Mouse (Mus musculus) C2C12 (cell line): ENCODE results near the gene Tppp. TPM values are rescaled to one million over a fixed set of nuclear protein-coding genes. Genes with fewer than 3 reads are reported as not detected.

Experiments
- H3K27me3 ChIP-seq: one replicate; pipeline ENCODE4 v1.6.1; 2011; ENCODE audit not compliant: control insufficient read depth, insufficient read depth, insufficient read length
- H3K36me3 ChIP-seq: one replicate; pipeline ENCODE4 v1.6.1; 2011; ENCODE audit not compliant: control insufficient read depth, insufficient read depth
- H3K4me3 ChIP-seq: one replicate; pipeline ENCODE4 v1.5.1; 2011; ENCODE audit warnings: mild to moderate bottlenecking, control low read depth; ENCODE audit not compliant: poor library complexity, insufficient read depth, severe bottlenecking
- H3K79me2 ChIP-seq: one replicate; pipeline ENCODE4 v1.6.1; 2011; ENCODE audit not compliant: control insufficient read depth, insufficient read depth
- H3K79me3 ChIP-seq: one replicate; pipeline ENCODE4 v1.6.1; 2011; ENCODE audit warnings: low read depth, control low read depth
- H3ac ChIP-seq: one replicate; pipeline ENCODE3; 2011; ENCODE audit warnings: low read depth; ENCODE audit not compliant: control insufficient read depth, insufficient read length
- CEBPB ChIP-seq: IDR thresholded peaks from one replicate; pipeline ENCODE4 v1.6.1; 2011; ENCODE audit warnings: low read depth, mild to moderate bottlenecking, control low read depth, moderate library complexity
- CTCF ChIP-seq: IDR thresholded peaks from one replicate; pipeline ENCODE4 v1.5.1; 2011; ENCODE audit not compliant: control insufficient read depth, insufficient read depth, insufficient read length
- FOSL1 ChIP-seq: IDR thresholded peaks from one replicate; pipeline ENCODE4 v1.8.0; 2011; ENCODE audit warnings: mild to moderate bottlenecking, low read length; ENCODE audit not compliant: poor library complexity, insufficient read depth, severe bottlenecking
- MAX ChIP-seq: IDR thresholded peaks from one replicate; pipeline ENCODE4 v1.6.1; 2011; ENCODE audit warnings: mild to moderate bottlenecking, control low read depth
- MYOD1 ChIP-seq: IDR thresholded peaks from one replicate; pipeline ENCODE4 v1.6.1; 2011; ENCODE audit warnings: low read depth; ENCODE audit not compliant: control insufficient read depth, insufficient read length
- MYOG ChIP-seq: IDR thresholded peaks from one replicate; pipeline ENCODE4 v1.6.1; 2011; ENCODE audit not compliant: control insufficient read depth, insufficient read length; ENCODE audit errors: extremely low read depth
- USF1 ChIP-seq: IDR thresholded peaks from one replicate; pipeline ENCODE4 v1.6.1; 2011; ENCODE audit warnings: low read depth, mild to moderate bottlenecking, control low read depth, moderate library complexity
- polyA plus RNA-seq: library from polyadenylated mRNA; unstranded; fragments of >200 nt; fragmentation: generic; extraction: Trizol; gene quantifications from one replicate; pipeline ENCODE4 v1.2.1, GENCODE M21; 2012; ENCODE audit warnings: missing spikeins

Gene Tppp
- polyA plus RNA-seq, 1 experiment: 0.02 TPM

DNA sequence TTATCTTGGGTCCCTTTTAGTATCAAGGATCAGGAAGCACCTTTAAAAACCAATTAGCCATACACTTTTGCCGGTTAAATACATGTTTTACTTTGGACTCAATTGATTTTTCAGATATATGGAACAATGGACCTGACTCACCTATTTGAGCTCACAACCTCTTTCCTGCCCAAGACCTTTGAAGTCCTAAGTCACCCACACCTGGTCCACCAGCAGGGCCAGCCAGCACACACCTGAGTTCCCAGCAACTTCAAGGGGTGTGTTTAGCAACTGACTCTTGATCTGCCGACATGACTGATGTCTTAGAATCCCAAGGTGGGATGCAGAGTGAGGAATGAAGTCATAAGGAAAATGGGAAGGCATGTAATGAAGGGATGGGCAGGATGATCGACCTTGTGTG, 62.5 kb downstream of the Tppp start:
- no peaks in the 10 kb centered on the region for H3K79me3 ChIP-seq

DNA sequence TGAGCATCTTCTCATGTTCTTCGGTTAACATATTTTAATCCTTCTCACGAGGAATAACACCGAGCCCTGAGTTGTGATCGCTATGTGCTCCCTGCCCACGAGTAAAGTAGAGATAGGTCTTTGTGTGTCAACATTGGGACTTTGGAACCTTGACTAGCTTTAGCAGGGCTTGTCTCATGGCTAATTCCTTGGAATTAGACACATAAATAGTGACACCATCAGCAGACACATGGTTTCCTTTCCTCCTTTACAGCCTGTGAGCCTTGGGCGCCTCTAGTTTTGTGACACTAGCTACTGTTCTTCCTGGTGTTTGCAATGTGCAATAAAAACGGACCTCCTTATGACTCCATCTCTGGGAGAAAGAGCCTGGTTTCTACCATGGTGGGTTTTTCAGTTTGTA, 64.2 kb downstream of the Tppp start:
- Histone ChIP-seq H3ac (no peak overlapping the region), H3K79me3 (no peaks in the 10 kb centered on the region), H3K36me3 (no peaks in the 10 kb centered on the region), H3K27me3 (peaks cover 4% of the 10 kb centered on the region), H3K79me2 (no peaks in the 10 kb centered on the region), H3K4me3 (no peak overlapping the region)
- no peak for TF ChIP-seq MYOD1
- no peak for TF ChIP-seq CTCF

More for the DNA sequence above, 62.5 kb downstream of the Tppp start:
- H3K79me2 ChIP-seq: no peaks in the 10 kb centered on the region
- no peaks in the 10 kb centered on the region for H3K36me3 ChIP-seq
- peaks cover 4% of the 10 kb centered on the region for H3K27me3 ChIP-seq
- no peak overlapping the region for H3K4me3 ChIP-seq
- TF ChIP-seq CTCF (no peak), MAX (no peak), MYOG (no peak), CEBPB (no peak), MYOD1 (no peak), USF1 (no peak), FOSL1 (no peak)
- H3ac ChIP-seq: no peak overlapping the region

Other genes starting within 250 kb of the Tppp start
- 0.04 TPM for gene Nkd2, start 161.8 kb upstream of the Tppp start, polyA plus RNA-seq
- gene Trip13, start 71.6 kb upstream of the Tppp start, polyA plus RNA-seq: 17.5 TPM
- 22.7 TPM for gene Brd9, start 71.6 kb upstream of the Tppp start, polyA plus RNA-seq
- not detected for gene Zdhhc11, start 45.6 kb upstream of the Tppp start, polyA plus RNA-seq
- gene Cep72, start 52.9 kb downstream of the Tppp start, polyA plus RNA-seq: 2.2 TPM
- gene Slc9a3, start 112.0 kb downstream of the Tppp start, polyA plus RNA-seq: 0.01 TPM
- gene Exoc3, start 199.3 kb downstream of the Tppp start, polyA plus RNA-seq: 22.8 TPM